Mouse (Mus musculus) urinary bladder, adult 2 months (tissue): Measurements from ENCODE around the gene Trmt13. TPM values are rescaled to one million over a fixed set of nuclear protein-coding genes. Genes with fewer than 3 reads are reported as not detected.

Experiments used
- DNase-seq: peaks from one replicate; pipeline ENCODE4 v3.0.0; 2022; ENCODE audit warnings: low spot score
- polyA plus RNA-seq: library from polyadenylated mRNA; depleted of rRNA; stranded (reverse); fragments of >200 nt; gene quantifications from 2 replicates; pipeline ENCODE4 v1.2.3, GENCODE M21; 2012; rRNA removed

Trmt13 gene
- polyA plus RNA-seq, 1 experiment, result 23.2 TPM

DNA sequence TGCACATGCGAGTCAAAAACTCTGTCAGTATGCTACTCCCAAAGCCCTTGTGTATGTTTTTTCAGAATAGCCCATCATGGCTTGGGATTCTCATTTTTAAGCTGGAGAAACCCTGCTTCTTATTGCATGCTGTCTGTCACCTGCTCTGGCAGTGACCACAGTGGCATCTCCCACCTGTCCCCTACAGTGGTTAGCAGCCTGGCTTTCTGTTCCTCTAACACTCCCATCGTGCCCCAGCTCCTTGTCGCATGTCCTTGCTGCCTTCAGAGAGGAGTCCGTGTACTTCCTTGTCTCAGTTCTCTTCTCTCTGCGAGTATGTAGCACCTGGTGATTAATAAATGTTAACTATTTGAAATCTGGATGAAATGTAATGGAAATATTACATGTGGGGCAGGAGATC, 67.0 kb downstream of the Trmt13 start:
- no peak for DNase-seq

DNA sequence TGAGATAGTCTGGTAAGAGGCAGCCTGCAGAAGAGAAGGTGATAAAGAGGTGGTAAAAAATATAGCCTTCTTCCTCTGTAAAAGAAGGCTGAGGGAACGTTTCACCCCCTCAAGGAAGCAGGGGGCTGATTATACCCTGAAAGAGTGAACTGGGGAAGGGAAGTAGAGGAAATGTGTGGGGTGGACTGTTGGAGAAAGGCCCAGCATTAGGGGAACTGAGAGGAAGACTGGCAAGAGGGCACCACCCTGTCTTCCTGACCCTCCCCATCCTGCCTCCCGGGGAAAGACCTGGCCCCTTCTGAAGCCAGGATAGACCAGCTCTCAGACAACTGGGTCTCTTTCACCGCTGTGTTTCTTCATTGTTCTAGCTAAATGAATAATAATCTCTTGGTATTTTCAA, 71.9 kb downstream of the Trmt13 start:
- DNase-seq, result no peak

DNA sequence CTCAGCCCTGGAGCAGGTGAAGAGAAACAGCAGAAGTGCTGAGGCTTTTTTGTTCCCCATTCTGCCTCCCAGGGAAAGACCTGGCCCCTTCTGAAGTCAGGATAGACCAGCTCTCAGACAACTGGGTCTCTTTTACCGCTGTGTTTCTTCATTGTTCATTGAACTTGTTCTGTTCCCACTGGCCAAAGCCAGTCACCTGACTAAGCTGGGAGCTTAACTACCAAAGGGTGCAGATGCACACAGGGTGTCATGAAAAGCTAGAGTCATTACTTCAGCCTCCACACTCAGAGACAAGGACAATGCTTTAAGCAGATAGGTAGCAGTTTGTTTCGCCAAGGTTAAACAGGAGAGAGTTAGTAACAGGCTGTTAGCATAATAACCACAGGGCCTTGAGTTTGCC, 72.3 kb downstream of the Trmt13 start:
- DNase-seq, result no peak

DNA sequence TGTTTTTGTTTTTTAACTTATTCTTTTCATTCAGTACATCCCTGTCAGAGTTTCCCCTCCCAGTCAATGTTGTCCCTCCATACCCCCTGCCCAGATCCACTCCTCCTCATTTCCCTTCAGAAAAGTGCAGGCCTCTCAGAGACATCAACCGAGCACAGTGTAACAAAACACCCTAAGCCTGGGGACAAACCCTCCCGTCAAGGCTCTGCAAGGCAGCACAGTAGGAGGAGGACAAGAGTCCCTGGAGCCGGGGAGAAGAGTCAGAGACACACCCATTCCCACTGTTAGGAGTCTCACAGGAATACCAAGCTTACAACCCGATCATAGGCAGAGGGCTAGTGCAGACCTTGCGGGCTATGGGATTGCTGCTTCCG, 77.2 kb downstream of the Trmt13 start:
- DNase-seq, result no peak

DNA sequence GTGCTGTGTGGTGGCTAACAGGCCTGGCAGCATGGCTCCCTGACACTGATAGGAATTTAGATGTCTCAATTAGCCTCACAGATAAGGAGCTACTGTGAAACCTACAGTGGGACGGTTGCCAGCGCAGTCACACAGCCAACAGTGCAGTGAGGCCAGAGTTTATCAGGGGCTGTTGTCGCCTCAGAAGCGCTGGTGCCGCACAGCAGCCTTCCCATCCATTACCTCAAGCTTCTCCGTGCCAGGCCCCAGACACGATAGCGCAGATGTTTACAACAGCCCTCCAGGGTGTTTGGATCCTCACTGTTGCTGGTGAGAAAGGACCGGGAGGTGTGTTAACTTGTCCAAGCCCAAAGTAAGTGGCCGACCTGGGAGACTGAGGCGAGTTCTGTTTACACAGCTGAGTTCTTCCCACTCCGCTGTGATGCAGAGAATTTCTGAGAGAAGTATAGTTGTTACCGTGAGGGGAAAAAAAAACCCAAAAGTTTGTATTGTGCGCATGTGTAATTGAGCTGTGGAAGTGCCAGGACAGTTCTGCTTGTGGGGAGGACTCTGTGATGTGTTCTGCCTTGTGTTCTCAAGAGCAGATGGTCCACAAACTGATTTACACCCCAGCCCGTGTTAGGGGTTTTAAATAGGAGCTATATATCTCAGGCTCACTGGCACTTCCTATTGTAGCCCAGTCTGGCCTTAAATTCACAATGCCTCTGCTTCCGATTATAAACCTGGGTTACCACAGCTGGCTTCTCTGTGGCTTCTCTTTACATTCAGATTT, 77.8 kb downstream of the Trmt13 start:
- no peak for DNase-seq

Other genes with a start within 250 kb of the Trmt13 start
- gene Cdc14a, start 190.6 kb downstream of the Trmt13 start, polyA plus RNA-seq, result 6.3 and 6.6 TPM in 2 replicates
- 40.4 and 42.2 TPM in 2 replicates for gene Rtca, start 106.4 kb downstream of the Trmt13 start, polyA plus RNA-seq
- 21.2 and 22.7 TPM in 2 replicates for gene Dbt, start 101.5 kb downstream of the Trmt13 start, polyA plus RNA-seq
- 0.32 and 0.50 TPM in 2 replicates for gene Lrrc39, start 51.6 kb downstream of the Trmt13 start, polyA plus RNA-seq
- 3.2 and 3.9 TPM in 2 replicates for gene Sass6, start 19.6 kb downstream of the Trmt13 start, polyA plus RNA-seq
- gene Mfsd14a, start 48.1 kb upstream of the Trmt13 start, polyA plus RNA-seq, result 40.3 and 49.0 TPM in 2 replicates
- not detected in 2 replicates for gene Gm43191, start 66.7 kb upstream of the Trmt13 start, polyA plus RNA-seq
- gene Slc35a3, start 98.2 kb upstream of the Trmt13 start, polyA plus RNA-seq, result 14.3 and 17.1 TPM in 2 replicates
- 17.3 and 27.2 TPM in 2 replicates for gene Agl, start 193.6 kb upstream of the Trmt13 start, polyA plus RNA-seq
- 14.6 and 15.3 TPM in 2 replicates for gene Frrs1, start 244.9 kb upstream of the Trmt13 start, polyA plus RNA-seq